Mouse (Mus musculus) heart, adult 2 months (tissue): ENCODE measurements around the gene Cdh9. TPM values are rescaled to one million over a fixed set of nuclear protein-coding genes. Genes with fewer than 3 reads are reported as not detected.

Experiments
- DNase-seq, 2 experiments: peaks; one replicate each; pipeline ENCODE4 v3.0.0; 2021
- H3K27ac ChIP-seq: fragments of 200-600 bp; 2 replicates; pipeline ENCODE4 v1.8.1; 2022
- H3K27me3 ChIP-seq: fragments of 200-500 bp; 2 replicates; pipeline ENCODE4 v1.6.1; 2012; ENCODE audit warnings: mild to moderate bottlenecking, low read length, inconsistent platforms, mixed read lengths; ENCODE audit not compliant: control insufficient read depth, insufficient read depth
- H3K36me3 ChIP-seq: fragments of 200-500 bp; 2 replicates; pipeline ENCODE4 v1.6.1; 2012; ENCODE audit warnings: low read length, inconsistent platforms; ENCODE audit not compliant: control insufficient read depth, insufficient read depth
- H3K4me1 ChIP-seq: fragments of 200-500 bp; 2 replicates; pipeline ENCODE4 v1.6.1; 2011; ENCODE audit warnings: low read length; ENCODE audit not compliant: control insufficient read depth, insufficient read depth
- H3K4me3 ChIP-seq: fragments of 200-600 bp; 2 replicates; pipeline ENCODE4 v1.8.1; 2022
- H3K79me2 ChIP-seq: fragments of 200-500 bp; replicated peaks from 2 replicates; pipeline ENCODE4 v1.6.1; 2012; ENCODE audit warnings: mild to moderate bottlenecking, inconsistent platforms, low read length, moderate library complexity, mixed read lengths; ENCODE audit not compliant: control insufficient read depth, insufficient read depth
- H3K9ac ChIP-seq: fragments of 200-500 bp; 2 replicates; pipeline ENCODE4 v1.6.1; 2012; ENCODE audit warnings: low read depth, mild to moderate bottlenecking, control low read depth, inconsistent platforms, low read length, mixed read lengths
- CTCF ChIP-seq: fragments of 200-600 bp; IDR thresholded peaks from 2 replicates; pipeline ENCODE4 v1.8.1; 2022; ENCODE audit warnings: antibody characterized with exemption, mild to moderate bottlenecking, moderate library complexity
- EP300 ChIP-seq: fragments of 200-500 bp; IDR thresholded peaks from 2 replicates; pipeline ENCODE4 v1.6.1; 2011; ENCODE audit warnings: low read depth, low read length, control low read depth; ENCODE audit not compliant: insufficient read depth
- POLR2A ChIP-seq: fragments of 200-500 bp; IDR thresholded peaks from 2 replicates; pipeline ENCODE4 v1.6.1; 2011; ENCODE audit warnings: mild to moderate bottlenecking, low read depth, low read length, control low read depth; ENCODE audit not compliant: insufficient read depth
- WGBS: fragments of 180-500 bp; shearing (Covaris S2); methylation state at CpG from one replicate; pipeline ENCODE4 v1.1.7; 2018; 5-methylcytosine and 5-hydroxymethylcytosine counted together
- intact Hi-C: fragments of 180-260 bp; cut with DNase I; formaldehyde crosslinking; loops from one replicate; pipeline ENCODE4 v1.15.1; 2025
- long read RNA-seq: library from polyadenylated mRNA; stranded (forward); transcript quantifications from one replicate; pipeline ENCODE4 v2.0.0, GENCODE M21; 2021
- polyA plus RNA-seq: library from polyadenylated mRNA; depleted of rRNA; stranded (reverse); fragments of >200 nt; gene quantifications from 2 replicates; pipeline ENCODE4 v1.2.3, GENCODE M21; 2012; rRNA removed
- total RNA-seq, 2 experiments: library from RNA; stranded (reverse); gene quantifications; 2 replicates each; pipeline ENCODE4 v1.2.3; 2021

Cdh9 gene
- total RNA-seq (not detected), polyA plus RNA-seq (0.04 TPM in 1 of 2 replicates, not detected in the other)
- long read RNA-seq: 0 reads

DNA sequence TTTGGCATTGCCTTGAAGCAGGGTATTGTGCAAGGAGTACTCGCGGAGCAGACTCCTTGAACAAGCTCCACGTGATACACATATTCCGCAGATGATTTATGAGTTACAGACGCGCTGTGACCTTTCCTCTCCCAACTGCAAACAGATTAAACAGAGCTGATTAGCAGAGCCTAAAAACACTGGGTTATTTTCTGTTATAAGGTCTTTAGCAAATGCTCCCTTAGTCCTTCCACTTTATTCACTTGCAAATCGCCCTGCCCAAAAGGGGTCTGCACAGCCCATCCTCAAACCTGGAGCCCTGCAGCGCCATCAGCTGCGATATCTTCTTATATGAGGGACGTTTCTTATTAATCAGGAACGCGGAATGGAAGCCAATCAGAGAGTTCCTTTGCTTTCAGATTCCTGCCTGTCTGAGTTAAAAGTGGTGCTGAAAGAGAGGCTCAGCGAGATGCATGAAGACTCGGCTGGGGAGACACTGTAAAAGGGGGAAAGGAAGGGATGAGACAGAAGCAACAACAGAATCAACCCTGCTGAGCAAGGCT, at the start of gene Cdh9:
Gene Cdh9, plus strand, starts transcription at position 287 of the 542 bp plus-strand sequence.
- intact Hi-C loops: no loop called here
- no peaks in the 10 kb centered on the region for H3K4me1 ChIP-seq
- no peaks in the 10 kb centered on the region for H3K79me2 ChIP-seq
- no peak for TF ChIP-seq CTCF
- no peak for TF ChIP-seq EP300
- no peak for TF ChIP-seq POLR2A
- H3K27ac ChIP-seq: no peak within 1 kb of the TSS
- DNase-seq: no peak
- H3K9ac ChIP-seq: no peak within 1 kb of the TSS
- H3K27me3 ChIP-seq: no peaks in the 10 kb centered on the region
- H3K36me3 ChIP-seq: no peaks in the 10 kb centered on the region
- no peak within 1 kb of the TSS for H3K4me3 ChIP-seq
- WGBS: 5% methylated on average over 14 of the region's 14 CpGs

DNA sequence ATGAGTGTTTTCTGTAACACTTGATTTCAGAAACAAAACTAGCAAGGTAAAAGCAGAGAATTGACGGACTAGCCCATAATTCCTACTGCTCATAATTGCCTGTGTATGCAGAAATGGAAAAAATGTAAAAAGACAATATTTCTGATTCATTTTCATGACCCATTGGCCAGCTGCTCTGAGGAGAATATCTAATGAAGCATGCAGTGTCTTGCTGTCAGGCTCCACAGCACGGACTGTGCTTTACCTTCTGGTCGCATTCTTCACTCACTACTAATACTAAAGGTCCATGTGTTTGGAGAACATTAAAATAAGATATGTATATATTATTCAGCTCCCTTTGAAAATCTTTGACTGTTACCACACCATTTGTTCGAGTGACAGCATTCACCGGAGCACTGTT, 49.5 kb upstream of the Cdh9 start:
- no peak for TF ChIP-seq CTCF
- TF ChIP-seq POLR2A: no peak
- TF ChIP-seq EP300: no peak
- Histone ChIP-seq H3K9ac (no peak overlapping the region), H3K4me3 (no peak overlapping the region), H3K27me3 (no peaks in the 10 kb centered on the region), H3K79me2 (no peaks in the 10 kb centered on the region), H3K36me3 (no peaks in the 10 kb centered on the region), H3K4me1 (no peaks in the 10 kb centered on the region), H3K27ac (no peak overlapping the region)
- DNase-seq: no peak
- intact Hi-C loops: no loop called here
- WGBS: 74% methylated on average over 5 of the region's 5 CpGs

DNA sequence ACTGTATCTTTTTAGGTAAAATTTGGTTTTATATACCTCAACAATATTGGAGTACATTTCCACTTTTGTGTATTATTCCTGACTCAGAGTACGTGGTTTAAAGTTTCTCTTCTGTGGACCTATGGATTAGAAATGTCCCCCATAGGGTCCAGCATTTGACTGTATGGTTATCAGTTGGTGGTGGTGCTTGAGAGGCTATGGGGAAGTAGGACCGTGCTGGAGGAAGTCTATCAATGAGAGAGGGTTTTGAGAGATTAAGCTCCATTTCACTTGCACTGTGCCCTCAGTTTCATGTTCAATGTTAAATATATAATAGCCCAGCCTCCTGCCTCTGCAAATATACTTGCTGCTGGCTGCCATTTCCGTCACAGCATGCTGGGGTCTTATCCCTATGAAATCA, 28.7 kb upstream of the Cdh9 start:
- 53% methylated on average over 3 of the region's 3 CpGs for WGBS
- TF ChIP-seq CTCF (no peak), EP300 (no peak)
- intact Hi-C loops: no loop called here

DNA sequence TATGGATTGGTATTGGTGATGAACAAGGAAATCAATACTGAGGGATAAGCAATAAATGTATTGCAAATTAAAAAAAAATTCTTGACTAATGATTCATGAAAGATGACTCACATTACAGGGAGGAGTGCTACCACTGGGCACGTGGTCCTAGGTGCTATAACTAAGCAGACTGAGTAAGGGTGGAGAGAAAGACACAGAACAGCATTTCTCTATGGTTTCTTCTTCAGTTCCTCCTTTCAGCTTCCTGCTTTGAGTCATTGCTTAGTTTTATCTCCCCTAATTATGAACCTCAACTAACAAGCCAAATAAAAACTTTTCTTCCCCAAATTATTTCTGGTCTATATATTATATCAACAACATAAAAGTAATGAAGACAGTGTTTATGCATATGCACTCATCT, 26.2 kb upstream of the Cdh9 start:
- no peaks in the 10 kb centered on the region for H3K79me2 ChIP-seq
- no peaks in the 10 kb centered on the region for H3K27me3 ChIP-seq
- WGBS: 35% methylated on average over 1 of the region's 1 CpGs
- H3K27ac ChIP-seq: no peak overlapping the region
- TF ChIP-seq CTCF (no peak), EP300 (no peak), POLR2A (no peak)
- no peak overlapping the region for H3K9ac ChIP-seq
- no peaks in the 10 kb centered on the region for H3K4me1 ChIP-seq
- no peak for DNase-seq
- no peak overlapping the region for H3K4me3 ChIP-seq
- intact Hi-C loops: no loop called here
- no peaks in the 10 kb centered on the region for H3K36me3 ChIP-seq

More for the DNA sequence above, 28.7 kb upstream of the Cdh9 start:
- Histone ChIP-seq H3K4me1 (no peaks in the 10 kb centered on the region), H3K27ac (no peak overlapping the region), H3K4me3 (no peak overlapping the region), H3K27me3 (no peaks in the 10 kb centered on the region), H3K36me3 (no peaks in the 10 kb centered on the region), H3K79me2 (no peaks in the 10 kb centered on the region), H3K9ac (no peak overlapping the region)
- DNase-seq: no peak

DNA sequence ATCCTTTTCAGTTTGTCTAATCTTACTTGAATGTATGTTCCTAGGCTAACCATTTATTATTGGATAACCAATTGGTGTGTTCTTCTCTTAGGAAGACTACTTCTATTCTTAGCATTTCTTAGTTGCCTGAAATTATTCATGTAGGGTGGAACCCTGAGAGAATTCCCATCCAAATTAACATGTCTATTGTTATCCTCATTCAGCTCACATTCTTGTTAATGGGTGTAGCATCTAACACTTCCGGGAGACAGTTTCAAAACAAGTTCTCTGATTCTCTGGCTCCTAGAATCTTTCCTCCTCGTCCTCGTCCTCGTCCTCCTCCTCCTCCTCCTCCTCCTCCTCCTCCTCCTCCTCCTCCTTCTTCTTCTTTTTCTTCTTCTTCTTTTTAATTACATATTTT, 10.5 kb downstream of the Cdh9 start:
- H3K27ac ChIP-seq: no peak overlapping the region
- no peak for DNase-seq
- no peaks in the 10 kb centered on the region for H3K36me3 ChIP-seq

DNA sequence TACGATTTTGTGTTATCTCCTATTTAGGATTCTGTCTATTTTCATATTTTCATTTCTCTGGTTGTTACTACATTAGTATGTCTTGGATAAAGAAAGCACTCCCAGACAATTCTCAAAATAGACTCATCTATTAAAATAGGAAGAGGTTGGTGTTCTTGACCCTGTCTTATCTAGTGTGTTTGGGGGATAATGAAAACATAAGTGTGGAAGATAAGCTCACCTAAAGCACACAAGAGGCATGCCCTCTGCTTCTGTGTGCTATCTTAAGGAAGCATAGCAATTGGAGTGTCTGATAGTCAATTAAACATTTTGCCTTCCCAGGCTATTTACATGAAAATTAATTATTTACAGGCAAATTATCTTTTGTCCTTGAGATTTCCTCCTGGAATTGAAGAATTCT, 18.1 kb downstream of the Cdh9 start:
- H3K36me3 ChIP-seq: no peaks in the 10 kb centered on the region
- H3K79me2 ChIP-seq: no peaks in the 10 kb centered on the region
- no peak overlapping the region for H3K4me3 ChIP-seq
- H3K4me1 ChIP-seq: no peaks in the 10 kb centered on the region
- WGBS: 71% methylated on average over 1 of the region's 1 CpGs
- TF ChIP-seq CTCF (no peak), EP300 (no peak), POLR2A (no peak)
- no peak overlapping the region for H3K9ac ChIP-seq
- H3K27me3 ChIP-seq: no peaks in the 10 kb centered on the region
- no peak for DNase-seq
- H3K27ac ChIP-seq: no peak overlapping the region
- intact Hi-C loops: no loop called here

More for the DNA sequence above, 10.5 kb downstream of the Cdh9 start:
- WGBS: 54% methylated on average over 4 of the region's 4 CpGs
- Histone ChIP-seq H3K79me2 (no peaks in the 10 kb centered on the region), H3K4me3 (no peak overlapping the region), H3K4me1 (no peaks in the 10 kb centered on the region), H3K9ac (no peak overlapping the region), H3K27me3 (no peaks in the 10 kb centered on the region)
- intact Hi-C loops: no loop called here
- TF ChIP-seq POLR2A (no peak), CTCF (no peak), EP300 (no peak)
